Mouse (Mus musculus): ENCODE measurements at regions not wholly inside any gene's neighbourhood (a gene's known extent, or its start where the extent isn't known, plus 50 kb on each side); places are given as distances from the start of the nearest gene placed in this dataset.

DNA sequence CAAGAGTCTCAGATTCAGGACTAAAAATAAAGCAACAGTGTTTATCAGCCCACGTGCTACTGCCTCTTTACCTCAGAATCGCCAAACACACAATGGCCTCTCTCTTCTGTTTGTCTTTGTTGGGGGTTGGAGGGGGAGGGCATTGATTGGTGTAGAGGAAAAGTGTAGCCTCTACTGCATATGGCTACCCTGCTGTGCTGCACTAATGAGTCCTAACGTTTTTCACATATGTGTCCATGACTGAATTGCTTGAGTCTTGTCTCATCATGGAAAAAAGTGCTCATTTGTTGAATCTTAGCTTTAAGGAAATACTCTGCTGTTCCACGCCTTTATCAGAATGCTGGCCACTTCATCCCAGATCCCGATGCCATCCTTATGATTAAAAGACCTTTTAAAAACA lies 459.7 kb upstream of the N6amt1 start:
- TF ChIP-seq POLR2A (IDR thresholded peaks at IDR 0.05; ENCODE audit: borderline replicate concordance, extremely low read depth, insufficient read depth, insufficient read length, poor library complexity, severe bottlenecking) (no peak), CTCF (IDR thresholded peaks at IDR 0.05; ENCODE audit: borderline replicate concordance, extremely low read depth, insufficient read depth, insufficient read length) (no peak)
- peak; percentile 15 for DNase-seq (ENCODE audit: low read depth)

DNA sequence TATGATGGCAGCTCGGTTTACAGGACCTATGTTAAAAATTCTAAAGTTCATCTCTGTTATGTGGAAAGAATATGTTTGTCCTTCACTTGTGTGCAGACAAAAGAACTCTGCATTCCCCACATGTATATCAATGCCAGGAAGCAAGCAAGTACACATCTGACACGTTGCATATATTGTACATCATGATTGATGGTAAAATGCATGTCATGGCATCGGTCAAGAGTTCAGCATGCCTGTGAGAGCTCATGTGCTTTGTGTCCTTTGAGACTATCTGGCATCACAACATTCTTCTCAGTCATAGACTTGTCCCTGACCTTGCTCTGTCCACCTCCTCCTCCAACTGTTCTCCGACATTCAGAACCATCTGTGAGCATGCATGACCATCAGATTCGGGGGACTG lies 465.6 kb upstream of the N6amt1 start:
- TF ChIP-seq CTCF (IDR thresholded peaks at IDR 0.05; ENCODE audit: borderline replicate concordance, extremely low read depth, insufficient read depth, insufficient read length) (no peak), POLR2A (IDR thresholded peaks at IDR 0.05; ENCODE audit: borderline replicate concordance, extremely low read depth, insufficient read depth, insufficient read length, poor library complexity, severe bottlenecking) (no peak)
- no peak for DNase-seq (ENCODE audit: low read depth)

DNA sequence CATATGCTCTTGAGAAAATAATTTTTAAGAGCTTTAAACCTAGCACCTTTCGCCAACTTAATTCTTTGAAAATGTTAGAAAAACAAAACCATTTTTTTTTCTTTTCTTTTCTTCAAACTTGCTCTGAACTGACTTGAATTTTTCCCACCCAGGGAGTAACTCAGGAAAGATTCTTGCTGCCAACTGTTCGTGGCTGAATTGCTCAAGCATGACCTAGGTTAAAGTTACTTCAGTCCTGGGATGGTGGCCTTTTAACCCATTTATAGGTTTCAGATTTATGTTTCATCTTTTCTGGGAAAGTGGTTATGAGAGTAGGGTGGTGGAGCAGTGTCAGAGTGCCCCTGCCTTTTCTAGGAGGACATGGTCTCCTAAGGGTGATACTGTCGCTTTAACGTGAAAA lies 466.4 kb upstream of the N6amt1 start:
- no peak for DNase-seq (ENCODE audit: low read depth)
- no peak for TF ChIP-seq CTCF (IDR thresholded peaks at IDR 0.05; ENCODE audit: borderline replicate concordance, extremely low read depth, insufficient read depth, insufficient read length)
- no peak for TF ChIP-seq POLR2A (IDR thresholded peaks at IDR 0.05; ENCODE audit: borderline replicate concordance, extremely low read depth, insufficient read depth, insufficient read length, poor library complexity, severe bottlenecking)

DNA sequence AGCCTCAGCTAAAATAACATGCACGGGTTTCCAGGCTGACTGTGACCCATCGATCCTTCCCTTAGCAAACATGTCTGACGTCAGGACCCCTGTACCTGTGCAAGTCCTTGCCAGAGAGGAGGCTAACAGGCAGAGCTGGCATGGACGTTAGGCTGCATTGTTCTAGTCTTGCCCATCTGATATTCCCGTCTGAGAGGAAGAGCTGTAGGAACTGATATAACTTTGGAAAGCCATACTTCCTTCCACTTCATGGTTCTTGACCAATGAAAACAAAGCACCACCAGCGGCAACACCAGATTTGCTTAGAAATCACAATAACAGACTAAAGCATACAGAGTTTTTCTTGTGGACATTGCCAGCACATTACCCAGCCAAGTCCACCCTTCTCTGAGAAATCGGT lies 470.1 kb upstream of the N6amt1 start:
- no peak for TF ChIP-seq POLR2A (IDR thresholded peaks at IDR 0.05; ENCODE audit: borderline replicate concordance, extremely low read depth, insufficient read depth, insufficient read length, poor library complexity, severe bottlenecking)
- no peak for TF ChIP-seq CTCF (IDR thresholded peaks at IDR 0.05; ENCODE audit: borderline replicate concordance, extremely low read depth, insufficient read depth, insufficient read length)
- DNase-seq (ENCODE audit: low read depth), result no peak

DNA sequence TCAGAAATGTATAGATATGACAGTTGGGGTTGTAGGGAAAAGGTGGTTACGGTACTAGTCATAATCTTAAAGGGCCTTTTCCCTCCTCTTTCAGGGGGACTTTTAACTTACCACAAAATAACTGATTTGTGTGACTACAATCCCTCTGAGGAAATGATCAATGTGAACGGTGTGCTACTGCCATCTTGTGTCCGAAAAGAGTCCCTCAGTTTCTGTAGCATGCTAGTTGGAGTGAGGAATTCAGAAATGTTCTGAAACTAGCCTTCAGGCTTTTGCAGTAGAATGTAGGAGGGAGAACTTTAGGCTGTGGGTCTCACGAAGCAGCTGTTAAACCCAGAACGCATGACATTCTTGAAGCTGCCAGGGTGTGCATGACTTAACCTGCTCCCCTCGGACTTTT lies 471.5 kb upstream of the N6amt1 start:
- peak; percentile 82 for DNase-seq (ENCODE audit: low read depth)
- TF ChIP-seq POLR2A (IDR thresholded peaks at IDR 0.05; ENCODE audit: borderline replicate concordance, extremely low read depth, insufficient read depth, insufficient read length, poor library complexity, severe bottlenecking) (no peak), CTCF (IDR thresholded peaks at IDR 0.05; ENCODE audit: borderline replicate concordance, extremely low read depth, insufficient read depth, insufficient read length) (peak; percentile 72; the same call in 1 of the 2 replicates)

DNA sequence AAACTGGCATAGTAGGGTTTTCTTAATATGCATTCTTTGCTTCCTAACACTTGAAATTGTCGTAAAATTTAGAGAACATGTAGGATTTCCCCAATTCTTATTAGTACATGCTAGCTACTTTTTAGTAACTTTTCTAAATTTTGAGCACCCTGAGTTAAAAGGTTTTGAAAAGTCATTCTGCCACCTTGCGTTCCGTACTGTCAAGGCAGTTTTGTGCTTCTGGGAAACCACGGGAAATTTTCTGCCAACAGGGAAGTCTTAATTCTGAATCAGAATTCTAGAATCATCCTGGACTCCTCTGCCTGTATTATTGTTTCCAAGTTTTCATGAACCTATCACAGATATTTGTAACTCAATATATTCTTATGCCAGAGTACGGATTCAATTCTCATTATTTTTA lies 472.4 kb upstream of the N6amt1 start:
- no peak for DNase-seq (ENCODE audit: low read depth)
- no peak for TF ChIP-seq POLR2A (IDR thresholded peaks at IDR 0.05; ENCODE audit: borderline replicate concordance, extremely low read depth, insufficient read depth, insufficient read length, poor library complexity, severe bottlenecking)
- no peak for TF ChIP-seq CTCF (IDR thresholded peaks at IDR 0.05; ENCODE audit: borderline replicate concordance, extremely low read depth, insufficient read depth, insufficient read length)

DNA sequence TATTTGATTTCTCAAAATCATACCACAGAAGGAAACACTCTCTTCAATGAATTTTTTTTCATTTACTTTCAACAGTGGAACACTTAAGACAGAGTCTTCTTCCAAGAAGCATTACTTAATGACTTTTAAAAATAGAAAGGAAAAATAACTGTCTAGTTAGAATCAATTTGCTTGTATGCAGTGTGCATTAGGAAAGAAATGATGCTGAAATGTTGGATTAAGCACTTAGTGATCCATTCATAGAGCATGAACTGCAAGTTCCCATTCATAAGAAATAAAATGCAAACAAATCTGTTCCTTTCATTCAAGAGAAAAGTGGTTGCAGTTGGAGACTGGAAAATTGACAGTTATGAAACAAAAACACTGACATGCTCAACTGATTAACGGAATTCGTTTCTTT lies 493.2 kb upstream of the N6amt1 start:
- DNase-seq (ENCODE audit: low read depth), result peak; percentile 16
- no peak for TF ChIP-seq CTCF (IDR thresholded peaks at IDR 0.05; ENCODE audit: borderline replicate concordance, extremely low read depth, insufficient read depth, insufficient read length)
- TF ChIP-seq POLR2A (IDR thresholded peaks at IDR 0.05; ENCODE audit: borderline replicate concordance, extremely low read depth, insufficient read depth, insufficient read length, poor library complexity, severe bottlenecking), result no peak

DNA sequence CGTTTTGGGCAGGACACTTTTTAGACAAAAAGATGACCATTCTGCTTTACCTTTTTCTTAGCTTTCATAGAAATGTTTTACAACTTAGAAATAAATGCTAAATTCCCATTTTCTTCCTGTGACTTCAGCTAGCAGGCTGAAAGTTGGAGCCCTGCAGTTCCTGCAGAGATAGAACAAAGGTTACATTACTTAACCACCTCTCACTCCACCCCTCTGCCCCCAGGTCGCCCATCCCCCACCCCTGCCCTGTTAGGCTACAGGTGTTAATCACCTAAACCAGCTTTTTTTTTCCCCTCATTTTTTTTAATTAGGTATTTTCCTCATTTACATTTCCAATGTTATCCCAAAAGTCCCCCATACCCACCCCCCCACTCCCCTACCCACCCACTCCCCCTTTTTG lies 498.1 kb upstream of the N6amt1 start:
- no peak for TF ChIP-seq CTCF (IDR thresholded peaks at IDR 0.05; ENCODE audit: borderline replicate concordance, extremely low read depth, insufficient read depth, insufficient read length)
- no peak for TF ChIP-seq POLR2A (IDR thresholded peaks at IDR 0.05; ENCODE audit: borderline replicate concordance, extremely low read depth, insufficient read depth, insufficient read length, poor library complexity, severe bottlenecking)
- DNase-seq (ENCODE audit: low read depth), result no peak

DNA sequence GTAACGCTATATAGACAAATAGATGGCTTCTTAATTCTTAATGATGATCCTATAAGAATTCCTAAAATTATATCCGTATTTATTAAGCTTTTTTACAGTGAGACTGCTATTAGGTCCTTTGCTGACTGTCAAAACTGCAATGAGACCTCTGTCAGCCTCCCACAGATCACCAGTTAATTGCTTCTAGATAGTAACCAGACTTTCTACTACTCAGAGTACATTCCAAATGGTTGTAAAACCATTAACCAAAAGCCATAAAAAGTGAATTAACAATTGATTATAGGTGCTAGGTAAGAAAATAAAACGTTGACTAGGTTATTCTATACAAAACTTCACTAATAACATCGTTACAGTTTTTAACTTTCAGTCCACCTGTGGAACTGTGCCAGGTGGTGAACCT lies 498.7 kb upstream of the N6amt1 start:
- TF ChIP-seq POLR2A (IDR thresholded peaks at IDR 0.05; ENCODE audit: borderline replicate concordance, extremely low read depth, insufficient read depth, insufficient read length, poor library complexity, severe bottlenecking), result no peak
- no peak for TF ChIP-seq CTCF (IDR thresholded peaks at IDR 0.05; ENCODE audit: borderline replicate concordance, extremely low read depth, insufficient read depth, insufficient read length)
- DNase-seq (ENCODE audit: low read depth), result no peak

DNA sequence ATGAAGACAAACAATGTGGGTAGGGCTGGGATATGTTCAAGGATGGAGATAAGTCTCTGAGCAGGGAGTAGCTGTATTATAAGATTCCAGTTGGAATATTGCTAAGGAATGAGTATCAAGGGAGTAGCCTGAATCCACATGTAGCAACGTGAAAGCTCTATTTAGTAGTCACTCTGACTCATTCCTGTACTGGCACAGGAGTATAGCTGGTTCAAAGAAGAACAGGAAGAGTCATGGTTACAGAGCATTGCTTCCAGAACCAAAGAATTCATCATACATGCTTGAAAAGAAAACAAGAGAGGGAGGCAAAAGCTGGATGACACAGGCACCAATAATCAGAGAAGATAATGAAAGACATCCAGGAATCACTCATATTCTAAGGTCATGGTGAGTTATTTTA lies 500.6 kb upstream of the N6amt1 start:
- TF ChIP-seq POLR2A (IDR thresholded peaks at IDR 0.05; ENCODE audit: borderline replicate concordance, extremely low read depth, insufficient read depth, insufficient read length, poor library complexity, severe bottlenecking) (no peak), CTCF (IDR thresholded peaks at IDR 0.05; ENCODE audit: borderline replicate concordance, extremely low read depth, insufficient read depth, insufficient read length) (no peak)
- DNase-seq (ENCODE audit: low read depth), result no peak

DNA sequence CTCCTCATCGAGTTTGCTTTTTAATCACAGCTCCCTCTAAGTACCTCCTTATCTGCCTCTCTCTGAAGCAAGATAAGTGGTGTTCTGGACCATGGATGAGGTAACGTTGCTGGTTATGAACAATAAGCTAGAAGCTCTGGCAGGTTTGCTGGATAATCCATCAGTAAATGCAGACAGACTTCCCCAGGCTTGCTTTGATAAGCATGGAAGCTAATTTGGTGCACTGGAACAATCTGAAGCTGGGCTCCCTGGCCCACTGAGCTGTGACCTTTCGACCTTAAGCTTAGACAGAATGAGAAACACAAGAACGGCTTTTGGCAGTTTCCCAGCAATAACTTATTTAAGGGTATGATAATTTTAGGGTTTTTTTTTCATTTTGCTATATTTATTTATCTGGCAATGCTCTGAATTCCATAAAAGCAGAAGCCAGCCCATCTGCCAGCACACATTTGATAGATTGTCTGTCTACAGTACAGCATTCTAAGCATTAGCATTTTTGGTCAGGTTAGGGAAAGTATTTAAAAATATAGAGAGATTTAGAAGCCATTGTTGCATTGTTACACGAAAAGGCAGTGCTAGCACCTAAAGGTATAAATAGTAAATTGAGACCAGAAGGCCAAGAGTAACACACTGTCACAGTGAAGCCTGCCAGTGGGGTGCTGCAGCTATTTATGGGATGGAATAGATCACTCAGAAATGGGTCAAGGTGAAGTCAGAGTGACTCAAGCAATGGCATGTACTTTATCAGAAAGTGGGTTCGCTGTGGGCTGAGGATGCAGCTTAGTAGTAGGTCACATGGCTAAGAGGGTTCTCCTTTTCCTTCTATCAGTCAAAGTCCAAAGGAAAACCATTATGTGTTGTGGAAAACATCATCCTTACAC lies 515.3 kb upstream of the N6amt1 start:
- TF ChIP-seq CTCF (IDR thresholded peaks at IDR 0.05; ENCODE audit: borderline replicate concordance, extremely low read depth, insufficient read depth, insufficient read length), result no peak
- TF ChIP-seq POLR2A (IDR thresholded peaks at IDR 0.05; ENCODE audit: borderline replicate concordance, extremely low read depth, insufficient read depth, insufficient read length, poor library complexity, severe bottlenecking), result no peak
- DNase-seq (ENCODE audit: low read depth), result peak; percentile 56

DNA sequence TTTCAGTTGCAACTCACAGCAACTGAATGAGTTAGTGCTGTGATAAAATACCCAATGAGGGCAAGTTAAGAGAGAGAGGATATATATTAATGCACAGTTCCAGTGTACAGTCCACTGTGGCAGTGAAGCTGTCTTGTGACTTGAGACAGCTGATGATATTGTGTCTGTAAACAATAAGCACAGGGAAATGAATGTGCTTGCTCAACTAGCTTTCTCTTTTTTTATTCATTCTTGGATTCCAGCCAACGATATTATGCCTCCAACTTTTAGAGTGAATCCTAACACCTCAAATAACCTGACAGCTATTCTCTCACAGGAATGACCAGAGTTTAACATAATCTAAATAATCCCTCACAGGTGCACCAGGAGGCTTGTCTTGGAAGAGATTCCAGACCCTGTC lies 526.3 kb upstream of the N6amt1 start:
- TF ChIP-seq POLR2A (IDR thresholded peaks at IDR 0.05; ENCODE audit: borderline replicate concordance, extremely low read depth, insufficient read depth, insufficient read length, poor library complexity, severe bottlenecking) (no peak), CTCF (IDR thresholded peaks at IDR 0.05; ENCODE audit: borderline replicate concordance, extremely low read depth, insufficient read depth, insufficient read length) (no peak)
- DNase-seq (ENCODE audit: low read depth), result peak; percentile 46

Data from brain, embryonic 14.5 days (tissue).